Mouse (Mus musculus) spleen, adult 10 weeks (tissue): ENCODE results near the gene Olfr1381. TPM values are rescaled to one million over a fixed set of nuclear protein-coding genes. Genes with fewer than 3 reads are reported as not detected.

Experiments
- polyA plus RNA-seq: library from polyadenylated mRNA; stranded (reverse); fragments of 350-450 nt; fragmentation: Illumina TruSeq; extraction: RNeasy Lipid Tissue Mini Kit (QIAGEN cat#74804); gene quantifications from one replicate; pipeline ENCODE4 v1.2.3, GENCODE M21; 2015; ENCODE audit warnings: low replicate concordance; ENCODE audit not compliant: insufficient read depth

Olfr1381 gene
- polyA plus RNA-seq = not detected

GRCm38 (mm10) chr11:49543149-49543548, at the start of gene Olfr1381:
Olfr1381 (plus strand) TSS chr11:49543449.

DNA sequence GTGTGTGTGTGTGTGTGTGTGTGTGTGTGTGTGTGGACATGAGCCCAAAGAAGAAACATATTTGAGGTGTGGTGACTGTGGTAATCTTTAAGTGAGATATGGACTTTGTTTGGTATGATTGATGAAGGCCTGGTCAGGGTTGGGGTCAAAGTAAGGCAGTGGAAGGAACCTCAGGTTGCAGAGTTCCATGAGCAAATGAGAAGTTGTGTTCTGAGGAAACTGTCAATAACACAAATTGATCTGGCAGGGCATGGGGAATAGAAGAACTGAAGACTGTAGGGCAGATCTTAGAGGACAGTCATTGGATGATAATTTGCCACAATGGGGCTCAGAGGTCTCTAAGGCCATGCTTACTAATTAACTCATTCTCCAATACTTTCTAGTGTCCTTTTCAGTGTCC, 23.9 kb upstream of the Olfr1381 start, which contains the start of gene Olfr1383:
Gene Olfr1383 (plus strand): TSS at position 301 of the 400 bp plus-strand sequence.

GRCm38 (mm10) chr11:49527947-49528346, 15.3 kb upstream of the Olfr1381 start, which contains the start of gene Olfr1382:
Olfr1382 (plus strand) TSS chr11:49528247.

GRCm38 (mm10) chr11:49556578-49556977, 13.3 kb downstream of the Olfr1381 start, which contains the start of gene Olfr1380:
Olfr1380 (plus strand) TSS chr11:49556878.

Other genes starting within 250 kb of the Olfr1381 start
- not detected for gene Olfr10, start 238.7 kb upstream of the Olfr1381 start, polyA plus RNA-seq
- gene Olfr1391, start 220.7 kb upstream of the Olfr1381 start, polyA plus RNA-seq = not detected
- not detected for gene Olfr1390, start 208.3 kb upstream of the Olfr1381 start, polyA plus RNA-seq
- gene Olfr1389, start 120.4 kb upstream of the Olfr1381 start, polyA plus RNA-seq = not detected
- 0.43 TPM for gene Olfr1388, start 106.8 kb upstream of the Olfr1381 start, polyA plus RNA-seq
- not detected for gene Olfr1387, start 88.1 kb upstream of the Olfr1381 start, polyA plus RNA-seq
- gene Olfr1386, start 78.4 kb upstream of the Olfr1381 start, polyA plus RNA-seq = not detected
- not detected for gene Olfr1385, start 54.4 kb upstream of the Olfr1381 start, polyA plus RNA-seq
- not detected for gene Olfr1384, start 36.7 kb upstream of the Olfr1381 start, polyA plus RNA-seq
- gene Olfr1383, start 23.8 kb upstream of the Olfr1381 start, polyA plus RNA-seq = not detected
- not detected for gene Olfr1382, start 15.2 kb upstream of the Olfr1381 start, polyA plus RNA-seq
- not detected for gene Olfr1380, start 13.4 kb downstream of the Olfr1381 start, polyA plus RNA-seq
- 3.9 TPM for gene Flt4, start 65.8 kb downstream of the Olfr1381 start, polyA plus RNA-seq
- gene Scgb3a1, start 120.2 kb downstream of the Olfr1381 start, polyA plus RNA-seq = not detected
- gene Cnot6, start 169.3 kb downstream of the Olfr1381 start, polyA plus RNA-seq = 109 TPM